Mouse (Mus musculus) spleen, postnatal 36 days (tissue): ENCODE measurements at regions not wholly inside any gene's neighbourhood (a gene's known extent, or its start where the extent isn't known, plus 50 kb on each side); places are given as distances from the start of the nearest gene placed in this dataset.
A peak's percentile ranks its signal among the peaks of the same experiment; 100 is the strongest.

Source experiments
- DNase-seq, 2 experiments: peaks; one replicate each; pipeline ENCODE4 v3.0.0; 2022; ENCODE audit warnings: low spot score in 2 of 2, mixed read lengths in 1 of 2

DNA sequence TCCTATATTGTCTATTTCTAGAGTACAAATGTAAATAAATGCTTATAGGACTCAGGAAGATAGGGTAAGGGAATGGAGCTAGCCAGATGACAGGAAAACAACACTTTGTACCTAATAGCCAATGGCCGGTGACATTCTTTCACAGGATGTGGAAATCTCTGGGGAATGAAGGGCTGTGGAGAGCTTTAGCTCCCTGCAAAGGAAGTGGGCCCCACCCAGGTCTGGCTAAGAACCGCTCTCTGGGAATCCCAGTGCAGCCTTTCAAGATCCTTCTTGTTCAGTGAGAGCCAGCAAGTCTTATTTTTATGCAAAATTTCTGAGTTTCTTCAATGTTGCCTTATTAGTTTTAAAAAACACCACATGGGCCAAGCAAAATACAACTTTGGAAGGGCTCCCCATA, 54.7 kb upstream of the Pappa2 start:
- DNase-seq: no peak

- no peak for DNase-seq
Observed at GRCm38 (mm10) chr1:159036371-159036770, 56.1 kb upstream of the Pappa2 start.

DNA sequence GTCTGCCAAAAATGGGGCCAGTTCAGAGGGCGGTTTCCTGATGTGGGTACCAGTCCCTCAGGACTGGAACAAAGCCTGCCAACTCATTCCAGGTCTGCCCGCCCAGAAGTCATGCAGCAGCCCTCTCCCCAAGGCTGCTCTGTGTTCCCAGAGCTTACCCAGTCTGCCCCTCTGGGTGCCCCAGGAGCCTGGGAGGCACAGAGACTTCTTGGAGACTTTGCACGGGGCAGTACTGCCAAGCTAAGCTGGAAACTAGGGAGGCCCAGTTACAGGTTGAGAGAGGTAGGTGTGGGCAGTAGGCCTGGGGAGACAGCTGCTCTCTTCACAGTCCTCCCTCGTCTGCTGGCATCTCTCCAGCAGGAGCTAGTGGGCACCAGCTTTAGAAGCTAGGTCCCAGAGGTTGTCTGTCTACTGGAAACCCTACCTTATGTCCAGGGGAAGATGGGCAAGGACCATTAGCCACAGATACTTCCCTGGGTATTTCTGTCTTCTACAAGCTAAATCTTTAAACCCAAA, 65.6 kb upstream of the Pappa2 start:
- no peak for DNase-seq

GRCm38 (mm10) chr1:159065024-159065423, 84.7 kb upstream of the Pappa2 start:
- DNase-seq: no peak

DNA sequence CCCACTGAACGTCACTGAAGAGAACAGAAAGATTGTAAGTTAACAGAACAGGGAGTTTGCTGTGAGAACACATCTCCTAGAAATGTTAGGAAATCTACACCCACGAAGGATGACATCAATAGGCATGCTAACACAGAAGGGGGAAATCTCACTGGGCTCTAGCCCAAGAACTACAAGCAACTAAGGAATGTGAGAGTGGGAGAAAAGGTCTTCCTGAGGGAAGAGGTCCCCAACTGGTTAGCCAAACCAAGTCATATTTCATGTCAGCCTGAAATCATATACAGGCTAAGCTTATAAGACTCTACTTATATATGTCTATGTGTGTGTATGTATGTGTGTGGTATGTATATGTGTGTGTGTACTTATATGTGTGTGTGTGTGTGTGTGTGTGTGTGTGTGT, 118.9 kb upstream of the Pappa2 start:
- DNase-seq: no peak

GRCm38 (mm10) chr1:159122201-159122600, 109.9 kb upstream of the Cop1 start:
- no peak for DNase-seq

- no peak for DNase-seq
Observed at GRCm38 (mm10) chr1:159124874-159125273, 107.2 kb upstream of the Cop1 start.

- peak; percentile 3 for DNase-seq
Observed at GRCm38 (mm10) chr1:159135301-159135700, 96.8 kb upstream of the Cop1 start.

- DNase-seq: no peak
Observed at GRCm38 (mm10) chr1:159147788-159148497, 84.2 kb upstream of the Cop1 start.

GRCm38 (mm10) chr1:159148498-159149187, 83.5 kb upstream of the Cop1 start:
- no peak for DNase-seq

DNA sequence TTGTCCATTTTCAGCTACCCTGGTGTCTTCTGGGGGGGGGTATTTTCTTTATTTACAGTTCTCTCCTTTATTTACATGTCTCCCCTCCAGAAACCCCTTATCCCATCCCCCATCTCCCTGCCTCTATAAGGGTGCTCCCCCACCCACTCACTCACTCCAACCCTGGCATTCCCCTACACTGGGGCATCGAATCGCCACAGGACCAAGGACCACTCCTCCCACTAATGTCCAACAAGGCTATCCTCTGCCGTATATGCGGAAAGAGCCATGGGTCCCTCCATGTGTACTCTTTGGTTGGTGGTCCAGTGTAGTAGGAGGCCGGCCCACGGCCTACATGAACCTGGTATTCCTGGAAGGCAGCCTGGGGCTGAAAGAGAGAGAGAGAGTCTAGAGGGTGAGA, 82.9 kb upstream of the Cop1 start:
- no peak for DNase-seq

DNA sequence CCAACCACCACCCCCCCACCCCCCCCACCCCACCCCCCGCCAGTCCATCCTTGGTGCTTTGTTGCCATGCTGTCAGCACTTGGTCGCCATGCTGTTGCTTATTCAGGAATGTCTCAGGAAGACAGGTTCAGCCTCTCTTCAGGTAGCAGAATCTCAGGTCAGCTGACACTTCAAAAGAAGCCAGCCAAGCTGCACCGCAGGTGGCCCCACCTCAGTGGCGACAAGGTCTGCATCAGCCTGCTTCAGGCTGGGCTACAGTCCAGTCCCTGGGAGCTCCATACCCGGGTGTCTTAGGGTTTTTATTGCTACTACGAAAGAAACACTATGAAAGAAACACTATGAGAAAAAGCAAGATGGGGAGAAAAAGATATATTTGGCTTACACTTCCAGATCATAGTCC, 82.4 kb upstream of the Cop1 start:
- no peak for DNase-seq

GRCm38 (mm10) chr1:159150351-159150750, 81.8 kb upstream of the Cop1 start:
- no peak for DNase-seq

- DNase-seq: no peak
Observed at GRCm38 (mm10) chr1:159156428-159156827, 75.7 kb upstream of the Cop1 start.

DNA sequence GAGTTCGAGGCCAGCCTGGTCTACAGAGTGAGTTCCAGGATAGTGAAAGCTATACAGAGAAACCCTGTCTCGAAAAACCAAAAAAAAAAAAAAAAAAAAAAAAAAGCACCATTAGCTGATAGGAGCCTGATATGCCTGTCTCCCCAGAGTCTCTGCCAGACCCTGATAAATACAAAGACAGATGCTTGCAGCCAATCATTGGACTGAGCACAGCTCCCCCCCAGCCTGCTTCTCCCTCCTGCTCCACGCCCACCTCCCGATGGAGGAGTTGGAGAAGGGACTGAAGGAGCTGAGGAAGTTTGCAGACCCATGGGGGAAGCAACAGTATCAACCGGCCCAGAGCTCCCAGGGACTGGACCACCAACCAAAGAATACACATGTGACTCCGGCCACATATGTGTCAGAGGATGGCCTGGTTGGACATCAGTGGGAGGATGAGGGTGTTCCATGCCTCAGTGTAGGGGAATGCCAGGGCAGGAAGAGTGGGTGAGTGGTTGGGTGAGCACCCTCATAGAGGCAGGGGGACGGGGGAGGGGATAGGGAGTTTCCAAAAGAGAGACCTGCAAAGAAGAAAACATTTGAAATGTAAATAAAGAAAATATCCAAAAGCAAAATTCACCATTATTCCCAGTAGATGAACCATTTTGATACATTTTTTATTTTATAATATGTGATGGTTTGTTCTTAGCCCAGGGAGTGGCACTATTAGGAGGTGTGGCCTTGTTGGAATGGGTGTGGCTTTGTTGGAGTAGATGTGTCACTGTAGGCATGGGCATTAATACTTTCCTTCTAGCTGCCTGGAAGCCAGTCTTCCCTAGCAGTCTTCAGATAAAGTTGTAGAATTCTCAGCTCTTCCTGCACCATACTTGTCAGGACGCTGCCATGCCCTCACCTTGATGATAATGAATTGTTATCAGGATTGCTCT, 71.8 kb upstream of the Cop1 start:
- DNase-seq: no peak

GRCm38 (mm10) chr1:159163113-159163885, 68.8 kb upstream of the Cop1 start:
- no peak for DNase-seq

DNA sequence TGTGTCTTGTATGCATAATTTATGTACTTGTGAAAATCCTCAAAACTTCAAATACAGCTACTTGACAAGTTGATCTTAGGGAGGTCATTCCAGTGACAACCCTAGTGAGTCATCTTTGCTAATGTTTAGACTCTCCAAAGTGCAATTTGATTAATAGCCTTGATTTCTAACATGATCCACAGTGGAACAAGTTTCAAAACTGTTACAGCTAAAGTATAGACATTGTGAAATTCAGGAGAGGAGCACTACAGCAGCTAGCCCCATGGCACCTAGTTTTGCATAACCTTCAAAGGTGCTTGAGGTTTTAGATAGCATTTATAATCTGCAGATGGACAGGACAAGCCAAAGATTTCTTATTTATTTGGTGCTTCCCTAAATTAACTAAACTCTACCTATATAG, 50.1 kb upstream of the Cop1 start:
- no peak for DNase-seq
